20 mouse cellular contexts compared by ENCODE assay signal in the genomic region with DNA sequence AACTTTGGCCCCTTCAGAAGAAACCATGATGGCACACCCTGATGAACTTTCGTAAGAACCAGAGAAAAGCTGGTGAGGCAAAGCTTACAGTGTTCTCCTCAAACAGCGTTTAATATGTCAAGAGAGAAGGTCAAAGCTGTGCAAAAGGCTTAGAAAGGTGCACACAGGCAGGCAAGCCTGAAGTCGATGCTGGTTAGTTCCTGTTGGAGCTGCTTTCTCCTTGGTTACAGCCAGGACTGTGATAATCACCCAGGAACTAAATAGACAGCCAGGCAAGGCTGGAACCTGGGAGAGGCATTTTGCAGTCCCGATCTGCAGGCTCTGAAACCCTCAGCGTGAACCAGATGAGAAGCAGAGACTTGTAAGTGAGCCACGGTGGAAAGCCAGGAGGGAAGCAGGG. TPM values are rescaled to one million over a fixed set of nuclear protein-coding genes. Genes with fewer than 3 reads are reported as not detected.
DNase-seq lines count a peak whose midpoint lies in the region; ATAC-seq lines count a peak whose summit lies in the region.
"Had no signal": no experiment of that assay in that cellular context is flagged by ENCODE, and none has a peak within 500 bp of the region (broad histone marks: within the 10 kb centered on the region; RNA-seq: fewer than 3 reads in every experiment).

No protein-coding gene starts in this region.

- peak; percentile 21 for DNase-seq in midbrain, embryonic 11.5 days (ENCODE audit: low spot score, missing footprints)
- no peak for DNase-seq in midbrain, embryonic 10.5 days (ENCODE audit: low spot score)
- peak; percentile 37 to 40 for DNase-seq in kidney, adult 8-10 months
- peak; percentile 42 to 44 for DNase-seq in kidney, postnatal 36 days
- DNase-seq in heart, adult 8-10 months (ENCODE audit: low spot score) = no peak
- DNase-seq in yolk sac, embryonic 10.5 days (ENCODE audit: low spot score) = no peak
- DNase-seq: adrenal gland, postnatal 14 days; cerebellum, adult 18-20 months; cerebellum, adult 9-11 months; cerebellum, postnatal 36 days; gastrocnemius, postnatal 10 days; heart, adult 18-20 months; heart, postnatal 14 days had no signal

- no peak overlapping the region for H3K27ac ChIP-seq in midbrain, embryonic 11.5 days (ENCODE audit: low read depth, low read length)
- no peak overlapping the region for H3K27ac ChIP-seq in midbrain, embryonic 10.5 days (replicated peaks)
- peak overlapping the region; percentile 4; the same call in 1 of the 2 replicates for H3K27ac ChIP-seq in kidney, embryonic 16.5 days (ENCODE audit: low read length)
- H3K27ac ChIP-seq in neural tube, embryonic 15.5 days (replicated peaks) = no peak overlapping the region
- H3K27ac ChIP-seq: embryonic facial prominence, embryonic 13.5 days; forebrain, embryonic 12.5 days; heart, embryonic 15.5 days had no signal

- no peak for ATAC-seq in midbrain, embryonic 11.5 days (ENCODE audit: low FRiP score)
- no peak for ATAC-seq in kidney, embryonic 16.5 days (ENCODE audit: low FRiP score, low TSS enrichment)
- no peak for ATAC-seq in neural tube, embryonic 15.5 days (ENCODE audit: low FRiP score)
- ATAC-seq: forebrain, embryonic 16.5 days had no signal

- WGBS in midbrain, embryonic 11.5 days = 79% methylated on average over 6 of the region's 6 CpGs
- WGBS in midbrain, embryonic 10.5 days = 76% methylated on average over 6 of the region's 6 CpGs
- 72% methylated on average over 6 of the region's 6 CpGs for WGBS in kidney, embryonic 16.5 days
- WGBS in neural tube, embryonic 15.5 days = 77% methylated on average over 6 of the region's 6 CpGs

- no peaks in the 10 kb centered on the region for H3K36me3 ChIP-seq in midbrain, embryonic 11.5 days (ENCODE audit: control insufficient read depth, insufficient read depth, low read length)
- no peaks in the 10 kb centered on the region for H3K36me3 ChIP-seq in midbrain, embryonic 10.5 days
- no peaks in the 10 kb centered on the region for H3K36me3 ChIP-seq in kidney, embryonic 16.5 days (ENCODE audit: insufficient read depth, low read length)
- H3K36me3 ChIP-seq in neural tube, embryonic 15.5 days = no peaks in the 10 kb centered on the region
- H3K36me3 ChIP-seq: embryonic facial prominence, embryonic 13.5 days; forebrain, embryonic 12.5 days; heart, embryonic 15.5 days had no signal

- no peak overlapping the region for H3K4me2 ChIP-seq in midbrain, embryonic 11.5 days
- H3K4me2 ChIP-seq in kidney, embryonic 16.5 days (replicated peaks; ENCODE audit: low read depth, low read length) = no peak overlapping the region
- no peak overlapping the region for H3K4me2 ChIP-seq in neural tube, embryonic 15.5 days
- H3K4me2 ChIP-seq: embryonic facial prominence, embryonic 13.5 days; forebrain, embryonic 12.5 days; heart, embryonic 11.5 days; heart, embryonic 15.5 days had no signal

- no peak overlapping the region for H3K9ac ChIP-seq in midbrain, embryonic 11.5 days (ENCODE audit: low read length)
- H3K9ac ChIP-seq in kidney, embryonic 16.5 days (replicated peaks; ENCODE audit: low read length) = no peak overlapping the region
- H3K9ac ChIP-seq in neural tube, embryonic 15.5 days (replicated peaks) = no peak overlapping the region
- H3K9ac ChIP-seq: embryonic facial prominence, embryonic 13.5 days; forebrain, embryonic 12.5 days; heart, embryonic 15.5 days had no signal

- H3K4me3 ChIP-seq in midbrain, embryonic 11.5 days (ENCODE audit: low read depth, low read length) = no peak overlapping the region
- H3K4me3 ChIP-seq in midbrain, embryonic 10.5 days = no peak overlapping the region
- H3K4me3 ChIP-seq in kidney, embryonic 16.5 days (ENCODE audit: low read length) = no peak overlapping the region
- H3K4me3 ChIP-seq in neural tube, embryonic 15.5 days (replicated peaks) = no peak overlapping the region
- H3K4me3 ChIP-seq: embryonic facial prominence, embryonic 13.5 days; forebrain, embryonic 12.5 days; heart, embryonic 15.5 days had no signal

- no peaks in the 10 kb centered on the region for H3K27me3 ChIP-seq in midbrain, embryonic 11.5 days (ENCODE audit: control insufficient read depth, insufficient read depth, low read length)
- no peaks in the 10 kb centered on the region for H3K27me3 ChIP-seq in midbrain, embryonic 10.5 days (ENCODE audit: low read depth, poor library complexity, severe bottlenecking)
- H3K27me3 ChIP-seq in kidney, embryonic 16.5 days (ENCODE audit: insufficient read depth, low read length) = no peaks in the 10 kb centered on the region
- no peaks in the 10 kb centered on the region for H3K27me3 ChIP-seq in neural tube, embryonic 15.5 days (replicated peaks)
- H3K27me3 ChIP-seq: forebrain, embryonic 12.5 days; heart, embryonic 15.5 days had no signal

- no peaks in the 10 kb centered on the region for H3K9me3 ChIP-seq in midbrain, embryonic 11.5 days (ENCODE audit: control insufficient read depth, low read length)
- no peaks in the 10 kb centered on the region for H3K9me3 ChIP-seq in midbrain, embryonic 10.5 days (replicated peaks)
- H3K9me3 ChIP-seq in kidney, embryonic 16.5 days (ENCODE audit: low read length) = no peaks in the 10 kb centered on the region
- H3K9me3 ChIP-seq in neural tube, embryonic 15.5 days (replicated peaks) = no peaks in the 10 kb centered on the region
- H3K9me3 ChIP-seq: embryonic facial prominence, embryonic 13.5 days; forebrain, embryonic 12.5 days; heart, embryonic 15.5 days had no signal

- no peaks in the 10 kb centered on the region for H3K4me1 ChIP-seq in midbrain, embryonic 11.5 days (ENCODE audit: control insufficient read depth, insufficient read depth, low read length)
- no peaks in the 10 kb centered on the region for H3K4me1 ChIP-seq in midbrain, embryonic 10.5 days
- peaks cover 5% of the 10 kb centered on the region; the same call in 1 of the 2 replicates for H3K4me1 ChIP-seq in kidney, embryonic 16.5 days (ENCODE audit: insufficient read depth, low read length)
- peaks cover 6% of the 10 kb centered on the region; the same call in 1 of the 2 replicates for H3K4me1 ChIP-seq in neural tube, embryonic 15.5 days
- H3K4me1 ChIP-seq: forebrain, embryonic 12.5 days had no signal

RNA-seq across cellular contexts. Expression of gene Hrh2, which starts 45.6 kb away (rescaled TPM):
- 0.07 TPM in 1 of 2 replicates, not detected in the other for polyA plus RNA-seq in midbrain, embryonic 11.5 days (2014; fragmentation: Nextera tagmentation; extraction: Ambion mirVana)
- 0.14 and 0.15 TPM in 2 replicates for polyA plus RNA-seq in midbrain, embryonic 10.5 days (2016; fragmentation: Nextera tagmentation; extraction: Ambion mirVana)
- 0.06 TPM in 1 of 2 replicates, not detected in the other for polyA plus RNA-seq in kidney, embryonic 16.5 days (2015; fragmentation: Nextera tagmentation; extraction: Ambion mirVana)
- polyA plus RNA-seq in neural tube, embryonic 15.5 days (2015; fragmentation: Nextera tagmentation; extraction: Ambion mirVana) = 0.45 and 0.74 TPM in 2 replicates
- total RNA-seq in heart, adult 8-10 months (2022) = under 1 TPM; 0.60 to 0.75 (median 0.64) TPM
- polyA plus RNA-seq: embryonic facial prominence, embryonic 13.5 days; forebrain, embryonic 12.5 days had no signal

Comparison
In these comparisons a context has a peak if more than half of its experiments do, and no peak if none do; other contexts are left out.
1. DNase-seq: peak in midbrain, embryonic 11.5 days (single experiment), kidney, adult 8-10 months (2 of 2) and kidney, postnatal 36 days (2 of 2); none in midbrain, embryonic 10.5 days (single experiment), heart, adult 8-10 months (single experiment) and yolk sac, embryonic 10.5 days (single experiment).